Mouse (Mus musculus): ENCODE measurements around the gene Fgd2.
"Not testable (repeated sequence)": the region's sequence is repeated elsewhere in the genome, so short reads cannot be mapped to it uniquely, and the experiment has no call there.

The Fgd2 gene

GRCm38 (mm10) chr17:29360761-29361221, at the start of gene Fgd2:
Fgd2 (plus strand) TSS chr17:29360914.
- DNase-seq (ENCODE audit: low spot score), result no peak

- DNase-seq (ENCODE audit: low spot score), result no peak
These were observed 49.1 kb upstream of the Fgd2 start for GRCm38 (mm10) chr17:29311602-29312001.

- no peak for DNase-seq (ENCODE audit: low spot score)
These were observed 48.6 kb upstream of the Fgd2 start for GRCm38 (mm10) chr17:29312082-29312481.

- peak; percentile 28 for DNase-seq (ENCODE audit: low spot score)
These were observed 47.4 kb upstream of the Fgd2 start for GRCm38 (mm10) chr17:29313300-29313699.

GRCm38 (mm10) chr17:29315672-29316465, 44.8 kb upstream of the Fgd2 start:
- no peak for DNase-seq (ENCODE audit: low spot score)

- DNase-seq (ENCODE audit: low spot score), result no peak
These were observed 43.8 kb upstream of the Fgd2 start for GRCm38 (mm10) chr17:29316891-29317290.

- DNase-seq (ENCODE audit: low spot score), result not testable (repeated sequence)
These were observed 43.3 kb upstream of the Fgd2 start, which contains the start of gene Pi16 for GRCm38 (mm10) chr17:29317380-29317779. Pi16 (plus strand) TSS chr17:29317680.

GRCm38 (mm10) chr17:29318731-29319250, 41.9 kb upstream of the Fgd2 start:
- no peak for DNase-seq (ENCODE audit: low spot score)

- no peak for DNase-seq (ENCODE audit: low spot score)
These were observed 41.2 kb upstream of the Fgd2 start for GRCm38 (mm10) chr17:29319476-29319875.

GRCm38 (mm10) chr17:29319881-29320639, 40.7 kb upstream of the Fgd2 start:
- no peak for DNase-seq (ENCODE audit: low spot score)

- DNase-seq (ENCODE audit: low spot score), result no peak
These were observed 38.7 kb upstream of the Fgd2 start for GRCm38 (mm10) chr17:29321765-29322602.

- no peak for DNase-seq (ENCODE audit: low spot score)
These were observed 38.1 kb upstream of the Fgd2 start for GRCm38 (mm10) chr17:29322603-29322962.

- DNase-seq (ENCODE audit: low spot score), result no peak
These were observed 37.1 kb upstream of the Fgd2 start for GRCm38 (mm10) chr17:29323625-29324024.

GRCm38 (mm10) chr17:29325831-29326230, 34.9 kb upstream of the Fgd2 start:
- no peak for DNase-seq (ENCODE audit: low spot score)

GRCm38 (mm10) chr17:29326531-29327529, 33.9 kb upstream of the Fgd2 start:
- no peak for DNase-seq (ENCODE audit: low spot score)

- DNase-seq (ENCODE audit: low spot score), result no peak
These were observed 33.0 kb upstream of the Fgd2 start for GRCm38 (mm10) chr17:29327691-29328090.

GRCm38 (mm10) chr17:29330221-29330620, 30.5 kb upstream of the Fgd2 start:
- no peak for DNase-seq (ENCODE audit: low spot score)

GRCm38 (mm10) chr17:29330671-29331410, 29.9 kb upstream of the Fgd2 start:
- peak; percentile 56 for DNase-seq (ENCODE audit: low spot score)

- DNase-seq (ENCODE audit: low spot score), result no peak
These were observed 28.5 kb upstream of the Fgd2 start for GRCm38 (mm10) chr17:29332186-29332685.

Data from adipocyte (in vitro differentiated cells).